Mouse (Mus musculus) myocyte (in vitro differentiated cells): ENCODE data around the gene Dnajc8. TPM values are rescaled to one million over a fixed set of nuclear protein-coding genes. Genes with fewer than 3 reads are reported as not detected.

Experiments
- H3K27me3 ChIP-seq: one replicate; pipeline ENCODE4 v1.6.1; 2011; ENCODE audit not compliant: control insufficient read depth, insufficient read depth, insufficient read length
- H3K36me3 ChIP-seq: one replicate; pipeline ENCODE4 v1.6.1; 2011; ENCODE audit not compliant: control insufficient read depth, insufficient read depth
- H3K4me2 ChIP-seq: one replicate; pipeline ENCODE4 v1.6.1; 2011; ENCODE audit warnings: low read depth, control low read depth
- H3K4me3 ChIP-seq: one replicate; pipeline ENCODE4 v1.5.1; 2011; ENCODE audit warnings: mild to moderate bottlenecking, control low read depth, moderate library complexity
- H3K79me2 ChIP-seq: one replicate; pipeline ENCODE4 v1.6.1; 2011; ENCODE audit not compliant: control insufficient read depth, insufficient read depth
- H3ac ChIP-seq: one replicate; pipeline ENCODE4 v1.6.1; 2011; ENCODE audit not compliant: control insufficient read depth, insufficient read length
- CEBPB ChIP-seq: IDR thresholded peaks from 2 replicates; pipeline ENCODE4 v1.6.1; 2011; ENCODE audit warnings: mild to moderate bottlenecking, moderate library complexity; ENCODE audit not compliant: poor library complexity, insufficient read depth, severe bottlenecking
- E2F4 ChIP-seq: IDR thresholded peaks from one replicate; pipeline ENCODE4 v1.6.1; 2011; ENCODE audit warnings: mild to moderate bottlenecking, control low read depth, moderate library complexity; ENCODE audit not compliant: insufficient read depth
- MAX ChIP-seq: IDR thresholded peaks from one replicate; pipeline ENCODE4 v1.6.1; 2011; ENCODE audit warnings: low read depth, mild to moderate bottlenecking, control low read depth
- MYOD1 ChIP-seq, 3 experiments: IDR thresholded peaks; one replicate each; pipeline ENCODE4 v1.6.1; 2011; ENCODE audit warnings: control low read depth in 2 of 3, low read depth in 2 of 3, mild to moderate bottlenecking in 2 of 3, moderate library complexity in 1 of 3; ENCODE audit not compliant: insufficient read length in 2 of 3, control insufficient read depth in 1 of 3
- MYOG ChIP-seq, 3 experiments: IDR thresholded peaks; one replicate each; pipeline ENCODE4 v1.6.1; 2011; ENCODE audit warnings: control low read depth in 2 of 3, low read depth in 2 of 3, mild to moderate bottlenecking in 2 of 3; ENCODE audit not compliant: insufficient read length in 2 of 3, control insufficient read depth in 1 of 3, insufficient read depth in 1 of 3
- POLR2A ChIP-seq: IDR thresholded peaks from one replicate; pipeline ENCODE4 v1.6.1; 2011; ENCODE audit warnings: low read depth, mild to moderate bottlenecking, control low read depth, moderate library complexity; ENCODE audit not compliant: insufficient read length
- POLR2AphosphoS2 ChIP-seq: IDR thresholded peaks from one replicate; pipeline ENCODE4 v1.6.1; 2011; ENCODE audit warnings: low read depth, control low read depth; ENCODE audit not compliant: insufficient read length
- REST ChIP-seq: IDR thresholded peaks from one replicate; pipeline ENCODE4 v1.6.1; 2011; ENCODE audit warnings: mild to moderate bottlenecking, control low read depth, moderate library complexity; ENCODE audit not compliant: insufficient read depth, insufficient read length
- SRF ChIP-seq: IDR thresholded peaks from one replicate; pipeline ENCODE4 v1.6.1; 2011; ENCODE audit warnings: low read depth; ENCODE audit not compliant: control insufficient read depth, insufficient read length
- TCF12 ChIP-seq: IDR thresholded peaks from one replicate; pipeline ENCODE4 v1.6.1; 2011; ENCODE audit warnings: mild to moderate bottlenecking, control low read depth; ENCODE audit not compliant: poor library complexity, insufficient read depth, severe bottlenecking
- TCF3 ChIP-seq: IDR thresholded peaks from one replicate; pipeline ENCODE4 v1.6.1; 2011; ENCODE audit warnings: low read depth, control low read depth; ENCODE audit not compliant: insufficient read length
- USF1 ChIP-seq: IDR thresholded peaks from one replicate; pipeline ENCODE4 v1.6.1; 2011; ENCODE audit warnings: low read depth, mild to moderate bottlenecking, control low read depth, moderate library complexity
- polyA plus RNA-seq: library from polyadenylated mRNA; unstranded; fragments of >200 nt; fragmentation: generic; extraction: Trizol; gene quantifications from one replicate; pipeline ENCODE4 v1.2.1, GENCODE M21; 2012; ENCODE audit warnings: missing spikeins

Dnajc8 gene
- polyA plus RNA-seq, 1 experiment = 95.1 TPM

DNA sequence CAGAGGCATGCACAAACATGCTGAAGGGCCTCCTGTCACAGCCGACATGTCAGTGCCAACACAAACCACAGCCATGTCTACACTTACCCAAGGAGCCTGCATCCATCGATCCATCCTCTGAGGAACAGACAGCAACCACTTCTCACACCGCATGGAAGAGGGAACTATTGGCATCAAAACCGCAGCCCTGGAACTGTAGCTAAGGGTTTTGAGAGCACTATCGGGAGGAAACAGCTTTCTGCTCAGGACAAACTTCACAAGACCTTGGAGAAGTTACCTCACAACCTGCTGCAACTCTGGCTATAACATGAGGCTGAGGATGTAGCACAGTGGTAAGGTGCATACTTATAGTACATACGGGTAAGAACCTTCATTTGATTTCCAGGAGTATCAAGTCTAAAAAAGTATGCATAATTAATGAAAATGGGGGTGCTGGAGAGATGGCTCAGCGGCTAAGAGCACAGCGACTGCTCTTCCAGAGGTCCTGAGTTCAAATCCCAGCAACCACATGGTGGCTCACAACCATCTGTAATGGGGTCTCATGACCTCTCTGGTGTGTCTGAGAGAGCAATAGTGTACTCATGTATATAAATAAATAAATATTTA lies 7.3 kb upstream of the Dnajc8 start:
- H3K4me3 ChIP-seq = no peak overlapping the region
- TF ChIP-seq MYOD1 (IDR thresholded peaks at IDR 0.05; ENCODE audit: control insufficient read depth in 1 of 3, insufficient read length in 2 of 3, low read depth in 2 of 3) (no peak), POLR2A (no peak), POLR2AphosphoS2 (no peak), E2F4 (no peak), TCF3 (no peak), TCF12 (no peak), USF1 (no peak), SRF (no peak), MYOG (IDR thresholded peaks at IDR 0.05; ENCODE audit: control insufficient read depth in 1 of 3, insufficient read depth in 1 of 3, insufficient read length in 2 of 3, low read depth in 2 of 3) (no peak)
- H3K79me2 ChIP-seq = peaks cover 13% of the 10 kb centered on the region
- H3K27me3 ChIP-seq = no peaks in the 10 kb centered on the region
- H3K36me3 ChIP-seq = no peaks in the 10 kb centered on the region
- H3ac ChIP-seq = no peak overlapping the region
- H3K4me2 ChIP-seq = no peak overlapping the region

DNA sequence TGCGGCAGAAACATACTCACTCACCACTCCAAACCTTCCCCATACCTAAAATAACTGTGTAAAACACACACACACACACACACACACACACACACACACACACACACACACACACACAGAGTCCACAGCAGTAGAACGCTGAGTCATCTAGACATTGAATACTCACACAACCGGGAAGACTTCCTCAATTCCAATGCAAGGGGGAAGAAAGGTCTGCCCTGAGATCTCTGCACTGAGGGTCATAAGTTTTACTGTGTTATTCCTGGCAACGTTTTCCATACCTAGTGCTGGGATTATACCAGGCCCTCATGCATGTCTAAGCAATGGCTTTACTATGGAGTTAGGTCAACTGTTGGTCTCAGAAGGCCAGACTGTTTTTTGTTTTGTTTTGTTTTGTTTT lies 6.0 kb upstream of the Dnajc8 start:
- H3K4me3 ChIP-seq = no peak overlapping the region
- H3K79me2 ChIP-seq = peaks cover 16% of the 10 kb centered on the region
- no peak overlapping the region for H3K4me2 ChIP-seq
- no peaks in the 10 kb centered on the region for H3K27me3 ChIP-seq
- TF ChIP-seq TCF3 = no peak
- no peak for TF ChIP-seq REST
- TF ChIP-seq MAX = no peak
- no peak for TF ChIP-seq USF1
- TF ChIP-seq CEBPB = no peak
- TF ChIP-seq MYOG (IDR thresholded peaks at IDR 0.05; ENCODE audit: control insufficient read depth in 1 of 3, insufficient read depth in 1 of 3, insufficient read length in 2 of 3, low read depth in 2 of 3) = no peak
- H3ac ChIP-seq = no peak overlapping the region
- H3K36me3 ChIP-seq = no peaks in the 10 kb centered on the region

DNA sequence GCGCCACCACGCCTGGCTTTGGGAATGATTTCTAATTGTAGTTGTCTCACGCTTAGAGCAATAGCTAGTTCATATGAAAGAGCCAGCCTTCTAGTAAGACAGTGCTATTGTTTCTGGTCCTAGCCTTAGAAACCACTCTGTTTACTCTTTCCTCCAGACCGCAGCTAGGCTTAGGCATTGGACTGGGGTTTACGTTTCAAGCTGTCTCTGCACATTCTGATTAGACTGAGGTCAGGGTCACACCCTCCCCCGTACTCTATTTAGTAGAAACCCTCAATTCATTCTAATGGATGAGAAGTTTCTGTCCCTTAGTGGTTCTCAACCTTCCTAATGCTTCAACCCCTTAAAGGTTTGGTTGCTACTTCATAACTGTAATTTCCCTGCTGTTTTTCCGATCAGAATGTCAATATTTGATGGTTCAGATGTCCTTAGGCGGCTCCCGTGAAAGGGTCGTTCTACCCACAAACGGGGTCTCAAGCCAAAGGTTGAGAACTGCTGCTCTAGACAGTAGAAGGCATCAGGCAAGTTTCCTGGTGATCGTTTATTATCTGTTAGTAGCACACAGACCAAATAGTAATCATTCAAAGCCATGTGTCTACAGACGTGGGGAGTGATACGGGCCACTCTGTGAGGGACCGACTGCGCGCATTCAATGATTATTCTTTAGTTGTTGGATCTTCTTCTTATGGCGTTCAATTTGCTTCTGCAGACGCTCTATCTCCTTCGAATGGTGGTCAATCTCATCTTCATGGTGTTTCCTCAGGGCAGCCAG lies 5.1 kb upstream of the Dnajc8 start:
- TF ChIP-seq REST = no peak
- Histone ChIP-seq H3K27me3 (no peaks in the 10 kb centered on the region), H3K4me2 (no peak overlapping the region), H3K36me3 (no peaks in the 10 kb centered on the region), H3ac (no peak overlapping the region), H3K79me2 (peaks cover 23% of the 10 kb centered on the region), H3K4me3 (no peak overlapping the region)

DNA sequence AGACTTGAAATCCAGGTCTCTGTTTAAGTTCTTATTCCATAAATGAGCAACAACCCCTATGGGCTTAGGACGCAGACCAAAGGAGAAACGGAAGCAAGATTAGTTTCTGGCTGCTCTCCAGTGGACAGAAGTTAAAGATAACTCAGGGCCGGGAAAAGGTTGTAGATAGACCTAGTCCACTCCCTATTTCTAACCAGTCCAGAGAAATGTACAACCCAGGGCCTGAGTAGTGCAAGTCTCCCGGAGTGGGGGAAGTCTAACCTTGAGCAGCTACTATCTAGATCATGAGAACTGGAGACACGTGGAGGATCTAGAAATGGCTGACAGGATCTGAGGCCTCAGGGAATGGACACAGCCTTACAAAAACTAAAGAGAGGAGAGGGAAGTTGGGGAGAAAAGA lies 2.9 kb upstream of the Dnajc8 start:
- TF ChIP-seq POLR2A = no peak
- TF ChIP-seq MAX = no peak
- TF ChIP-seq MYOD1 (IDR thresholded peaks at IDR 0.05; ENCODE audit: control insufficient read depth in 1 of 3, insufficient read length in 2 of 3, low read depth in 2 of 3) = no peak
- no peak for TF ChIP-seq TCF3
- no peak for TF ChIP-seq SRF
- TF ChIP-seq E2F4 = no peak
- TF ChIP-seq USF1 = peak; percentile 26
- H3ac ChIP-seq = peak overlapping the region; percentile 40
- peak overlapping the region; percentile 83 for H3K4me3 ChIP-seq
- no peaks in the 10 kb centered on the region for H3K27me3 ChIP-seq
- peaks cover 43% of the 10 kb centered on the region for H3K79me2 ChIP-seq
- H3K4me2 ChIP-seq = peak overlapping the region; percentile 93
- peaks cover 3% of the 10 kb centered on the region for H3K36me3 ChIP-seq

DNA sequence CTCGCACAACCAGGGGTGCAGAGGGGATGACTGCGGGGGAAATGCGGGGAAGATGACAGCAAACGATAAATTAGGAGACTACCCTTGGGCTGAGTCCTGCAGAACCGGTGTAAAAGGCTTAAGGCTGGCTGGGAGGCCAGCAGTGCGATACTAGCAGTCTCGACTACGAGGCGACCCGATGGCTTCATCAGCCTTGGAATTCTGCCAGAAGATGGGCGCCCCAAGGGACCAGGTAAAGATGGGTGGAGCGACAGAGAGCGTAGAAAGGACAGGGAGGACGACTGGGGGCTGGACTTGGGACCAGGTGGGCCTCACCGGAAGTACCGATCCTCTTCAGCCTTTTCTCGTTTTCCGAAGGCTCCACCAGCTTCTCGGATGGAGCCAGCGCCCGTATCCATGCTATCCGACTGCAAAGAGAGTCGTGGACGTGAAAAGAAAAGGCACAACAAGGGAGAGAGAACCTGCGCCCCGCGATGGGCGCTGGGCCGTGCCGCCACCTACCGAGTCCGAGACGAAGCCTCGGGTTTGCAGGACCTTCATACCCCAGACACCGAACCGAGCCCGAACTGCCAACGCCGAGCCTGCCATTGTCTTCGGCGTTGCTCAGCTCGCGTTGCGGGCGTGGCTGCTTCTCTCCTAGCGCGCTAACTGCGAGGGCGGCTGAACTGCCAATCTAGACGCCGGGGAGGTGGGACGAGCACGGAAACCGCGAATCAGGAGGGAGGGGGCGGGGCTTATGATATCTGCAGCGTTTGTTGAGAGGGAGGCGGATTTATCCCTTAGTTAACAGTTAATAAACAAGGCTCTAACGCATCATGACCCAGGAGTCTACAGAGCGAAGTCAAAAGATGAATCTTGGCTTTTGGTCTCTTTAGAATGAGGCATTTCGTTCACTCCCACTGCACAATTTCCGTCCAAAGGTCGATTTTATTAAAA lies 2.1 kb upstream of the Dnajc8 start, which contains the start of gene Atpif1:
Atpif1 (minus strand) TSS at position 679 of the 936 bp plus-strand sequence.
- Histone ChIP-seq H3K36me3 (peaks cover 9% of the 10 kb centered on the region), H3K4me3 (peak within 1 kb of the TSS; percentile 83), H3K4me2 (peak within 1 kb of the TSS; percentile 99), H3K79me2 (peaks cover 50% of the 10 kb centered on the region), H3K27me3 (no peaks in the 10 kb centered on the region), H3ac (peak within 1 kb of the TSS; percentile 40)
- TF ChIP-seq POLR2AphosphoS2 (peak; percentile 97), MYOG (IDR thresholded peaks at IDR 0.05; ENCODE audit: control insufficient read depth in 1 of 3, insufficient read depth in 1 of 3, insufficient read length in 2 of 3, low read depth in 2 of 3) (no peak), REST (peak; percentile 25), MYOD1 (IDR thresholded peaks at IDR 0.05; ENCODE audit: control insufficient read depth in 1 of 3, insufficient read length in 2 of 3, low read depth in 2 of 3) (peak in 1 of 3 experiments; percentile 14), USF1 (no peak), POLR2A (peak; percentile 98), SRF (no peak), MAX (no peak)
